Mouse (Mus musculus) inflammation-experienced regulatory T-cells, adult 6 months (primary cell): ENCODE data around the gene Gm7137. TPM values are rescaled to one million over a fixed set of nuclear protein-coding genes. Genes with fewer than 3 reads are reported as not detected.
"Not testable (repeated sequence)": the region's sequence is repeated elsewhere in the genome, so short reads cannot be mapped to it uniquely, and the experiment has no call there.

Source experiments
- ATAC-seq: one replicate; pipeline ENCODE4 v1.8.0; 2017
- polyA plus RNA-seq, 3 experiments: library from polyadenylated mRNA; unstranded; fragments of 100-300 nt; shearing (Covaris generic); gene quantifications; one replicate each; pipeline ENCODE4 v1.2.1; 2017

The Gm7137 gene
- polyA plus RNA-seq, 3 experiments from 2014 or later = not detected

- ATAC-seq = not testable (repeated sequence)
Measured at GRCm38 (mm10) chr10:77751254-77751653, 36.7 kb downstream of the Gm7137 start, which contains the start of gene Gm9736. Gm9736 (minus strand) TSS chr10:77751354.

DNA sequence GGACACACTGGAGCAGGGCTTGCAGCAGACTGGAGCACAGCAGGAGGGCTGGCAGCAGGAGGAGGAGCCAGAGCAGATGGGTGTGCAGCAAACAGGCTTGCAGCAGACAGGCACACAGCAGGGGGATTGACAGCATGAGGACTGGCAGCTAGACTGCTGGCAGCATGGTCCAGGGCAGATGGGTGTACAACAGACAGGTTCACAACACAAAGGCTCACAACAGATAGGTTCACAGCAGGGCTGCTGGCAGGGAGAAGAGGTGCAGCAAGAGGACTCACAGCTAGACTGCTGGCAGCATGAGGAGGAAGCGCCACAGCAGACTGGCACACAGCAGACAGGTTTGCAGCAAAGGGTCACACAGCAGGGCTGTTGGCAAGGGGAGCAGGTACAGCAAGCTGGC lies 37.3 kb downstream of the Gm7137 start:
- not testable (repeated sequence) for ATAC-seq

GRCm38 (mm10) chr10:77741924-77742688 lies 45.9 kb downstream of the Gm7137 start, which contains the start of gene Gm18596:
Gm18596 (minus strand) TSS chr10:77742638.
- not testable (repeated sequence) for ATAC-seq

DNA sequence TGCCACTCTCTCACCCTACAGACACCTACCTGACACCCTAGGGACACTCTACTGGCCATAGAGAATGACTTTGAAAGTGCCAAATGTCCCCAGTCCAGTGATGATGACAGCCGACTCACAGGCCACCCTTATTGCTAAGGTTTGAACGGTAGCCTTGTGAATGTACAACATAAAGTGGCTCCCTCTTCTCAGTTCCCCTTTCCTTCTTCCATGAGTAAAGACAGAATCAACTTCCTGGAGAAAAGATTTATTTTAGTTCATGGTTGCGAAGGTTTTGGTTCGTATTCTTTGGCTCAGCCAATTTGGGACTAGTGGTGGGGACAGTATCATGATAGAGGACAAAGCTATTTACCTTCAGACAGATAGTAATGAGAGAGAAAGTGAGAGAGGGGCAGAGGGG lies 49.1 kb downstream of the Gm7137 start:
- ATAC-seq = no peak

Other genes with a start within 250 kb of the Gm7137 start
- gene Pttg1ip, start 206.5 kb downstream of the Gm7137 start, polyA plus RNA-seq = 100 to 1,000 TPM in 2 of 3 experiments, 10 to 100 TPM in 1; 83.7 to 113 (median 112) TPM
- 10 to 100 TPM; 73.1 to 90.7 (median 74.3) TPM for gene Sumo3, start 182.1 kb downstream of the Gm7137 start, polyA plus RNA-seq
- gene Gm49325, start 182.0 kb downstream of the Gm7137 start, polyA plus RNA-seq = 10 to 100 TPM in 1 of 3 experiments, 1 to 10 TPM in 1, not detected in 1; 3.6 to 10.0 TPM
- gene Ube2g2, start 165.9 kb downstream of the Gm7137 start, polyA plus RNA-seq = 10 to 100 TPM; 41.1 to 55.4 (median 50.1) TPM
- gene Tspear, start 101.6 kb downstream of the Gm7137 start, polyA plus RNA-seq = under 1 TPM; 0.26 to 0.54 (median 0.28) TPM
- gene Gm19402, start 97.4 kb downstream of the Gm7137 start, polyA plus RNA-seq = not detected
- not detected for gene Gm9508, start 91.0 kb downstream of the Gm7137 start, polyA plus RNA-seq
- gene Gm10272, start 81.6 kb downstream of the Gm7137 start, polyA plus RNA-seq = not detected
- gene Gm10024, start 76.7 kb downstream of the Gm7137 start, polyA plus RNA-seq = not detected
- gene Gm10142, start 72.4 kb downstream of the Gm7137 start, polyA plus RNA-seq = not detected
- not detected for gene Krtap12-1, start 67.6 kb downstream of the Gm7137 start, polyA plus RNA-seq
- gene Gm10100, start 61.7 kb downstream of the Gm7137 start, polyA plus RNA-seq = not detected
- gene Gm18596, start 45.6 kb downstream of the Gm7137 start, polyA plus RNA-seq = not detected
- not detected for gene Gm9736, start 36.8 kb downstream of the Gm7137 start, polyA plus RNA-seq
- not detected for gene Gm3233, start 28.5 kb downstream of the Gm7137 start, polyA plus RNA-seq
- not detected for gene Gm3238, start 16.9 kb downstream of the Gm7137 start, polyA plus RNA-seq
- not detected for gene Gm7138, start 11.3 kb downstream of the Gm7137 start, polyA plus RNA-seq
- not detected for gene Gm3250, start 5.7 kb downstream of the Gm7137 start, polyA plus RNA-seq
- gene Gm9639, start 6.9 kb upstream of the Gm7137 start, polyA plus RNA-seq = not detected
- gene Gm19668, start 10.9 kb upstream of the Gm7137 start, polyA plus RNA-seq = not detected
- not detected for gene Gm9507, start 23.6 kb upstream of the Gm7137 start, polyA plus RNA-seq
- not detected for gene Gm2696, start 26.5 kb upstream of the Gm7137 start, polyA plus RNA-seq
- not detected for gene Krtap10-4, start 38.9 kb upstream of the Gm7137 start, polyA plus RNA-seq
- not detected for gene Krtap10-10, start 47.7 kb upstream of the Gm7137 start, polyA plus RNA-seq
- not detected for gene Gm36176, start 58.6 kb upstream of the Gm7137 start, polyA plus RNA-seq
- not detected for gene Gm10318, start 64.7 kb upstream of the Gm7137 start, polyA plus RNA-seq
- gene Gm3285, start 73.8 kb upstream of the Gm7137 start, polyA plus RNA-seq = not detected
- not detected for gene Lrrc3, start 114.3 kb upstream of the Gm7137 start, polyA plus RNA-seq
- gene Trpm2, start 182.4 kb upstream of the Gm7137 start, polyA plus RNA-seq = under 1 TPM in 2 of 3 experiments, not detected in 1; 0.13 to 0.59 TPM
- gene 1810043G02Rik, start 190.3 kb upstream of the Gm7137 start, polyA plus RNA-seq = 1 to 10 TPM; 5.9 to 9.5 (median 7.7) TPM
- 10 to 100 TPM; 58.9 to 60.6 (median 59.1) TPM for gene Pfkl, start 221.9 kb upstream of the Gm7137 start, polyA plus RNA-seq